Mouse (Mus musculus): ENCODE measurements around the gene Akt3.

The Akt3 gene

GRCm38 (mm10) chr1:176981511-176981910 lies 276.5 kb downstream of the Akt3 start:
- no peak for DNase-seq (ENCODE audit: low read depth)

- DNase-seq (ENCODE audit: low read depth), result no peak
These were observed 277.1 kb downstream of the Akt3 start for GRCm38 (mm10) chr1:176980801-176981400.

GRCm38 (mm10) chr1:176980140-176980539 lies 277.9 kb downstream of the Akt3 start:
- DNase-seq (ENCODE audit: low read depth), result no peak

- DNase-seq (ENCODE audit: low read depth), result no peak
These were observed 278.8 kb downstream of the Akt3 start for GRCm38 (mm10) chr1:176979235-176979634.

GRCm38 (mm10) chr1:176973356-176974088 lies 284.5 kb downstream of the Akt3 start:
- no peak for DNase-seq (ENCODE audit: low read depth)

GRCm38 (mm10) chr1:176971479-176971797 lies 286.6 kb downstream of the Akt3 start:
- no peak for DNase-seq (ENCODE audit: low read depth)

- DNase-seq (ENCODE audit: low read depth), result no peak
These were observed 287.1 kb downstream of the Akt3 start for GRCm38 (mm10) chr1:176970635-176971478.

Data from c-Kit-positive CD71-negative TER-119-negative erythroid progenitor cells, embryonic 14.5 days (primary cell).